Mouse (Mus musculus): ENCODE measurements around the gene Gm4450.
"Not testable (repeated sequence)": the region's sequence is repeated elsewhere in the genome, so short reads cannot be mapped to it uniquely, and the experiment has no call there.

Gm4450 gene

GRCm38 (mm10) chr3:98457026-98457425 lies at the start of gene Gm4450:
TSS of gene Gm4450 (minus strand) at chr3:98457126.
- not testable (repeated sequence) for DNase-seq (ENCODE audit: low spot score)

DNA sequence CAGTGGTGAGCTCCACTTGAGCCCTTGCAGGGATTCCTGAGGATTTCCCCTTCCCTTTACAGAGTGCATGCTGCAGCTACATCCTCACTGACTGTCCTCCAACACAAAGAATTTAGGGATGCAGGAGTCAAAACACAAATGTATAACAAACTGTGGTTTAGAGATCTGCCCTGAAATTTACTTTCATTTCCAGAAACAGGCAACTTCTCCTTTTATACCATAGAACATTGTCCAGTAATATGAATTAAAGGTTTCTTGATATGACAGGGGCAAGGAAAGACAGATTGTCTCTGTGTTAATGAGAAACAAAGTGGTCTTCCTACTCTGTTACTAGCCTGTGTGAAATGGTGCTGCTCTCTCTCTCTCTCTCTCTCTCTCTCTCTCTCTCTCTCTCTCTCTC lies 40.5 kb upstream of the Gm4450 start:
- not testable (repeated sequence) for DNase-seq (ENCODE audit: low spot score)

- not testable (repeated sequence) for DNase-seq (ENCODE audit: low spot score)
These were observed 39.8 kb upstream of the Gm4450 start for GRCm38 (mm10) chr3:98496762-98497161.

GRCm38 (mm10) chr3:98495055-98495454 lies 38.1 kb upstream of the Gm4450 start:
- DNase-seq (ENCODE audit: low spot score), result not testable (repeated sequence)

DNA sequence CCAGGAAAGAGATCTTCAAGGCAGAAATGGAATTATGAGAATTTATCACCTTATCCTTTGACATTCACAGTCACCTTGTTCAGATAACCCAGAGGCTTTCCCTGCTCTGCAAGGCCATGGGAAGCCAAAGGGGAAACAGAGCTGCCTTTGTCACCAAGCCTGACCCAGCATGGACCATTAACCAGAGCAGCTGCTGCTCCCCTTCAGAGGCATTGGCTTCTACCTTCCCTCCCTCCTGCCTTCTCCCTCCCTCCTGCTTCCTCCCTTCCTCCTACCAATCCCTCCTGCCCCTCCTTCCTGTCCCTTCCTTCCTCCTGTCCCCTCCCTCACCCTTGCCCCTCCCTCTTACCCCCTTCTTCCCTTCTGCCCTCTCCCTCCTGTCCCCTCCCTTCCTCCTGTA lies 37.3 kb upstream of the Gm4450 start:
- DNase-seq (ENCODE audit: low spot score), result not testable (repeated sequence)

DNA sequence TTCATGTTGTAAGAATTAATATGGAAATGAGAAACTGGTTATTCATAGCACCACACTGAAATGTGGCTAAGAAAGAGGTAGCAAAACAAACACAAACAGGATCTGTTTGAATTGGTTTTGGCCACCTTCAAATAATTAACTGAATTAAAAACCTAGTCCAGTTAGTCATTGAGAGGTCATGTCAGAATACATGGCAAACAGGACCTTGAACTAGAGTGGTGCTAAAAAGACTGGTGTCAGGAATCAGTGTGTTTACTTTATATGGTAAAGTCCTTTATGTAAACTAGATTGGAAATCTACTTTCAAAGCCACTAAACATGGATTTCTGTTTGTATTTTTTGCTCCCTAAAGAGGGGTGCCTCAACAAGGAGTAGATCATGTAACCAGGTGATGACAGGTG lies 14.6 kb upstream of the Gm4450 start:
- not testable (repeated sequence) for DNase-seq (ENCODE audit: low spot score)

DNA sequence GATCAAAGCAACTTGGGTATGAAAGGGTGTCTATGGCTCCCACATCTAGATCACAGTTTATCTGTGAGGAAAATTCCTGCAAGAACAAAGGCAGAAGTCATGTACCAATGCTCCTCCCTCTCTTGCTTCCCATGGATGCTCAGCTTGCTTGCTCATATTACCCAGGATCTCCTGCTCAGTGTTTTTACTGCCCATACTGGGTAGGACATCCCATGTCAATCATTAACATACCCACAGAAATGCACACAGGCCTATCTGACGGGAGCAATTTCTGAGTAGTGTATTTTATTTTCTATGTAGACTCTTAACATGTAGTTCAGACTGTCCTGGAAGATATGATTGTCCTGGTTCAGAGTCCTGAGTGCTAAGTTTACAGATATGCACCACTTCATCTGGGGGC lies 14.1 kb upstream of the Gm4450 start:
- DNase-seq (ENCODE audit: low spot score), result not testable (repeated sequence)

GRCm38 (mm10) chr3:98469323-98469722 lies 12.4 kb upstream of the Gm4450 start:
- DNase-seq (ENCODE audit: low spot score), result not testable (repeated sequence)

DNA sequence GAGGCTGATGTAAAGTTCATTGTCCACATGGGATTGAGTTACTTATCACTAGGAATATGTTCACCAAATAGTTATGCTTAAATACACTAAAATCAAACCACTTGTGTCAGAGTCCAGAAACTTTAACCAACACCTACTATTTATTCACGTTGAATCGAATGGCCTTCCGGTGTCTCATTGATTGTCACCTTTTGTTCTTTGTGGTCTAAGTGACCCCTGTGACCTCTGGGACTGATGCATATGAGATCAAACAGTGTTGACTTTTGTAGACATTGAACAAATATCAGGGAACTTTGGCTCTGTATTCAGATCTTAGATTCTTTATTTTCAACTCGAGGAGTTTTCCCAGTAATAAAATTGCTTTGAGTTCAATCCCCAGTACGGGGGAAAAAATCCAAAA lies 3.1 kb downstream of the Gm4450 start:
- DNase-seq (ENCODE audit: low spot score), result not testable (repeated sequence)

GRCm38 (mm10) chr3:98443924-98444323 lies 13.0 kb downstream of the Gm4450 start:
- DNase-seq (ENCODE audit: low spot score), result not testable (repeated sequence)

GRCm38 (mm10) chr3:98443149-98443779 lies 13.7 kb downstream of the Gm4450 start:
- DNase-seq (ENCODE audit: low spot score), result not testable (repeated sequence)

DNA sequence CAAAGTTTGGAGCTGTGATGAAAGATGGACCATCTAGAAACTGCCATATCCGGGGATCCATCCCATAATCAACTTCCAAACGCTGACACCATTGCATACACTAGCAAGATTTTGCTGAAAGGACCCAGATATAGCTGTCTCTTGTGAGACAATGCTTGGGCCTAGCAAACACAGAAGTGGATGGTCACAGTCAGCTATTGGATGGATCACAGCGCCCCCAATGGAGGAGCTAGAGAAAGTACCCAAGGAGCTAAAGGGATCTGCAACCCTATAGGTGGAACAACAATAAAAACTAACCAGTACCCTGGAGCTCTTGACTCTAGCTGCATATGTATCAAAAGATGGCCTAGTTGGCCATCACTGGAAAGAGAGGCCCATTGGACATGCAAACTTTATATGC lies 14.7 kb downstream of the Gm4450 start:
- DNase-seq (ENCODE audit: low spot score), result not testable (repeated sequence)

DNA sequence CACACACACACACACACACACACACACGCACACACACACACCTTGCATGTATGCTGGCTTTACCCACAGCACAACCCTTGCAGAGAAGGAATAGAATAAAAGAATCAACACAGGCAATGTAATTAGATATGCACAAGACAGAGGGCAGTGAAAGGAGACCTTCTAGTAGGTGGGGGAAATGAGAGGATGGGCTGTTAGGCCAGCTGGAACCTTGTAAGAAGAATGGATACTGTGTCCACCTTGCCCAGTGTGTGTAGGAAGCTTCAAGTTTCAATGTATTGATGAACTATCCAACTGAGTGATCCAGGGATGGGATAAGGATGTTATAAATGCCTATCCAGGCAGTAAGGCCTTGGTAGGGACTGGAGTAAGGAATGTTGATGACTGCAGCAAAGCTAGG lies 21.9 kb downstream of the Gm4450 start:
- DNase-seq (ENCODE audit: low spot score), result no peak

GRCm38 (mm10) chr3:98434088-98434816 lies 22.7 kb downstream of the Gm4450 start:
- no peak for DNase-seq (ENCODE audit: low spot score)

DNA sequence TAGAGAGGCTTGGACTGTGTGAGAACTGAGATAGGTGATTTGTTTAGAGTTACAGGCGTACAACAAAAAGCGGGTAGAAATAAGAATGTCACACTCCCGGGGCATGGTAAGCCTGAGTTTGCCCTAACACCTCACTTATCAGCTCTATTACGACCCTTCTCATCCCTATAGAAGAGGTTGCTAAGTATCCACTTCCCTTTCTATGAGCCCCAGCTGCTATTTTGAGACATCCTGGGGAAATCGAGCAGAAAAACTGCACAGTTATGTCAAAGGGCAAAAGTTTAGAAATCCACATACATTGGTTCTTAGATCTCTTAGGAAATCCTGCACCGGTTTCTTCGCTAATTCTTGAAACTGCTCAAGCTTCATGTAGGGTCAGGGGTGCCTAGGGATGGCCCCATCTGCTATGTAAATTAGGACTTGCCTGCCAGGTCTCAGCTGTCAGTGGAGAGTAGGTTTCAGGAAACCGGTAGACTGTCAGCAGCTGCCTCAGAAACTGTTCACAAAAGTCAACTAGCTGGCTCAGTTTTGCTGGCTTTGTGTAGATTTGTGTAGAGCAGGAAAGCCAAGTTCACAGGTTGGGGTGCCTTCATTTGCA lies 27.9 kb downstream of the Gm4450 start:
- peak; percentile 22 for DNase-seq (ENCODE audit: low spot score)

DNA sequence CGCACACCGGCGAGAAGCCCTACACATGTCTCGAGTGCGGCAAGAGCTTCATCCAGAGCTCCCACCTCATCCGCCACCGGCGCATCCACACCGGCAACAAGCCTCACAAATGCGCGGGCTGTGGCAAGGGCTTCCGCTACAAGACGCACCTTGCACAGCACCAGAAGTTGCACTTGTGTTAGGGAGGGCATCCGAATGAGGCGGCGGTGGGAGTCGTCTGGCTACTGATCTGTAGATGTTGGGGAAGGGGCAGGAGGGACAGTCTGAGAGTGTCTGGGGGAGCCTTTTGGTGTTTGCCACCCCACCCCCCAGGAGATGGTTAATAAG lies 28.5 kb downstream of the Gm4450 start:
- no peak for DNase-seq (ENCODE audit: low spot score)

GRCm38 (mm10) chr3:98427600-98428448 lies 29.1 kb downstream of the Gm4450 start:
- DNase-seq (ENCODE audit: low spot score), result peak; percentile 82

GRCm38 (mm10) chr3:98427260-98427599 lies 29.7 kb downstream of the Gm4450 start:
- no peak for DNase-seq (ENCODE audit: low spot score)

- DNase-seq (ENCODE audit: low spot score), result no peak
These were observed 30.2 kb downstream of the Gm4450 start for GRCm38 (mm10) chr3:98426749-98427148.

GRCm38 (mm10) chr3:98422926-98423325 lies 34.0 kb downstream of the Gm4450 start:
- no peak for DNase-seq (ENCODE audit: low spot score)

- DNase-seq (ENCODE audit: low spot score), result peak; percentile 11
These were observed 37.2 kb downstream of the Gm4450 start for GRCm38 (mm10) chr3:98419786-98420070.

GRCm38 (mm10) chr3:98418991-98419785 lies 37.7 kb downstream of the Gm4450 start:
- DNase-seq (ENCODE audit: low spot score), result no peak

All from embryo, embryonic 10.5 days (tissue).